Mouse (Mus musculus): ENCODE measurements around the gene Rnf215. TPM values are rescaled to one million over a fixed set of nuclear protein-coding genes. Genes with fewer than 3 reads are reported as not detected.

Rnf215 gene
- polyA plus RNA-seq, 2 experiments, result 4.3 to 5.1 TPM

GRCm38 (mm10) chr11:4186486-4187317 is 51.7 kb downstream of the Rnf215 start, which contains the start of gene Tbc1d10a:
Tbc1d10a (plus strand) TSS chr11:4186789.
- TF ChIP-seq CTCF (IDR thresholded peaks at IDR 0.05; ENCODE audit: low read depth) (no peak), EP300 (IDR thresholded peaks at IDR 0.05; ENCODE audit: low read depth) (no peak)
- Histone ChIP-seq H3K4me1 (replicated peaks; ENCODE audit: control insufficient read depth in 2 of 2, insufficient read depth in 2 of 2, low read length in 1 of 2) (peaks cover 3% of the 10 kb centered on the region in 2 experiments; a peak in 3 of 4 replicates), H3K4me2 (ENCODE audit: low read depth) (peak within 1 kb of the TSS; percentile 91), H3K9ac (replicated peaks) (peak within 1 kb of the TSS; percentile 78), H3K9me3 (ENCODE audit: control insufficient read depth, low read length) (no peaks in the 10 kb centered on the region), H3K36me3 (replicated peaks; ENCODE audit: control insufficient read depth, insufficient read depth, low read depth) (peaks cover 5% of the 10 kb centered on the region), H3K4me3 (ENCODE audit: insufficient read depth in 1 of 2, low read depth in 2 of 2, low read length in 2 of 2) (peak within 1 kb of the TSS; percentile 86 to 90), H3K27ac (no peak within 1 kb of the TSS), H3K27me3 (ENCODE audit: control insufficient read depth, insufficient read depth, low read length) (no peaks in the 10 kb centered on the region)
- under 1% methylated on average over 71 of the region's 71 CpGs for WGBS (ENCODE audit: insufficient replicate concordance)
- ATAC-seq (ENCODE audit: insufficient read depth), result peak; percentile 100
- peak; percentile 96 to 97 (median 97) for DNase-seq (ENCODE audit: low read depth in 3 of 3, low spot score in 3 of 3)

DNA sequence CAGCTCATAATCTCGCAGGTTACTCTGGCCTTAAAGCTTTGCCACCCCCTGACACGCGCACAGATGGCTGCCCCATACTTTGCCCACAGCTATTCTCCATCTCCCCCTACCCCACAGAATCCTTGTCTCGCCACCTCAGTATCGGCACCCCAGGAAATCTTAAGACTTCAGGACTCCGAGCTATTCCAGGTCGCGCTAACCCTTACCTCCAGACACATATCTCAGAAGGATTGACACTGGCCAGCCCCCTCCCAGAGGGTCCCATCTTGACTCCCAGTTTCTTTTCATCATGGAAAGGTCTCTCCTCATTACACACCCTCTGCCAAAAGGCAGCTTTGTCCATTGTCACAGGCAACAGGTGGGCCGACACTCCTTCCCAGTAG is 52.3 kb downstream of the Rnf215 start:
- Histone ChIP-seq H3K4me1 (replicated peaks; ENCODE audit: control insufficient read depth in 2 of 2, insufficient read depth in 2 of 2, low read length in 1 of 2) (peaks cover 3% of the 10 kb centered on the region in 2 experiments; a peak in 3 of 4 replicates), H3K4me2 (ENCODE audit: low read depth) (peak overlapping the region; percentile 91), H3K9me3 (ENCODE audit: control insufficient read depth, low read length) (no peaks in the 10 kb centered on the region), H3K27ac (no peak overlapping the region), H3K9ac (replicated peaks) (peak overlapping the region; percentile 78), H3K27me3 (ENCODE audit: control insufficient read depth, insufficient read depth, low read length) (no peaks in the 10 kb centered on the region), H3K36me3 (replicated peaks; ENCODE audit: control insufficient read depth, insufficient read depth, low read depth) (peaks cover 5% of the 10 kb centered on the region), H3K4me3 (ENCODE audit: insufficient read depth in 1 of 2, low read depth in 2 of 2, low read length in 2 of 2) (peak overlapping the region; percentile 67 to 86)
- WGBS (ENCODE audit: insufficient replicate concordance), result 20% methylated on average over 9 of the region's 9 CpGs
- DNase-seq (ENCODE audit: low read depth in 3 of 3, low spot score in 3 of 3) (peak in 1 of 3 experiments; percentile 10), ATAC-seq (ENCODE audit: insufficient read depth) (no peak)
- no peak for TF ChIP-seq EP300 (IDR thresholded peaks at IDR 0.05; ENCODE audit: low read depth)
- no peak for TF ChIP-seq CTCF (IDR thresholded peaks at IDR 0.05; ENCODE audit: low read depth)

DNA sequence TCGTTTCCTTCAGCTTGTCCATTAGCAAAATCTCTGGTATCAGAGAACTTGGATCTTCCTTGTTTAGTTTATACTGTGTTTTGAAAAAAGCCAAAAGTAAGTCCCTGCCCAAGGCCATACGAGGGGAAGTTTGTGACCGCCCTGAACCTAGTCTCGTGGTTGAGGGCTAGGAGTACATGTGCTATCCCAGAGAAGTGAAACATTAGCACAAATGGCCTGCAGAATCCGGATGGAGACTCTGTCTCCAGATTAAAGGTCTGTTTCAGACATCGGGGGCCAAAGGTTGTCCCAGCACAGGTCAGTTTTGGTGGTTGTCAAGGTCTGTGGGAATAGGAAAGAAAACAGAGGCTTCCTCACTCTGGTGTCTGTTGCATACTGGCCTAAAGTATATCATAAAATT is 54.2 kb downstream of the Rnf215 start:
- no peaks in the 10 kb centered on the region for H3K27me3 ChIP-seq (ENCODE audit: control insufficient read depth, insufficient read depth, low read length)
- TF ChIP-seq CTCF (IDR thresholded peaks at IDR 0.05; ENCODE audit: low read depth) (no peak), EP300 (IDR thresholded peaks at IDR 0.05; ENCODE audit: low read depth) (no peak)
- H3K9me3 ChIP-seq (ENCODE audit: control insufficient read depth, low read length), result no peaks in the 10 kb centered on the region
- H3K4me3 ChIP-seq (ENCODE audit: insufficient read depth in 1 of 2, low read depth in 2 of 2, low read length in 2 of 2), result no peak overlapping the region
- no peak overlapping the region for H3K4me2 ChIP-seq (ENCODE audit: low read depth)
- no peaks in the 10 kb centered on the region for H3K36me3 ChIP-seq (replicated peaks; ENCODE audit: control insufficient read depth, insufficient read depth, low read depth)
- DNase-seq (ENCODE audit: low read depth in 3 of 3, low spot score in 3 of 3) (no peak), ATAC-seq (ENCODE audit: insufficient read depth) (no peak)
- no peak overlapping the region for H3K27ac ChIP-seq
- WGBS (ENCODE audit: insufficient replicate concordance), result 61% methylated on average over 6 of the region's 6 CpGs
- H3K9ac ChIP-seq (replicated peaks), result no peak overlapping the region
- H3K4me1 ChIP-seq (replicated peaks; ENCODE audit: control insufficient read depth in 2 of 2, insufficient read depth in 2 of 2, low read length in 1 of 2), result peaks cover 3% of the 10 kb centered on the region in 2 experiments; a peak in 3 of 4 replicates

DNA sequence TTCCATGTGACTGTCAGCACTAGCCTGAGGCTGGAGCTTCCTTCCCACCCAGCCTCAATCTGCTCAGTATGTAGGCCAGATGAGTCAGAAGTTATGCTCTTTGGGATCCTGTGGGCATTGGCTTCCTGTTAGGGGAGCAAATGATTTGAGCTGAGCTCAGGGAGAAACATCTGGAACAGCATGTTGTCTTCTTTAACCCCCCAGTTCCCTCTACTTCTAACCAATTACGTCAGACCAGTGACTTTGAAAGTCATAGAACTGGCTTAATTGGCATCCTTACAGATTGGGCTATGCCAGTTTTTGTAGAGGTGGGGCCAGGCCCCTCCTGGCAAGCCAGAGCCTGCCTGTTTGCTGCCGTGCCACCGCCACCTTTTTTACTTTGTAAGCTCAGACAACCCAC is 55.7 kb downstream of the Rnf215 start:
- 76% methylated on average over 3 of the region's 3 CpGs for WGBS (ENCODE audit: insufficient replicate concordance)

More for the DNA sequence above, 55.7 kb downstream of the Rnf215 start:
- ATAC-seq (ENCODE audit: insufficient read depth) (no peak), DNase-seq (ENCODE audit: low read depth in 3 of 3, low spot score in 3 of 3) (no peak)
- Histone ChIP-seq H3K4me3 (ENCODE audit: insufficient read depth in 1 of 2, low read depth in 2 of 2, low read length in 2 of 2) (no peak overlapping the region), H3K4me2 (ENCODE audit: low read depth) (no peak overlapping the region), H3K9ac (replicated peaks) (no peak overlapping the region), H3K9me3 (ENCODE audit: control insufficient read depth, low read length) (no peaks in the 10 kb centered on the region), H3K27ac (no peak overlapping the region), H3K4me1 (replicated peaks; ENCODE audit: control insufficient read depth in 2 of 2, insufficient read depth in 2 of 2, low read length in 1 of 2) (peaks cover 3% of the 10 kb centered on the region in 2 experiments; a peak in 3 of 4 replicates), H3K27me3 (ENCODE audit: control insufficient read depth, insufficient read depth, low read length) (no peaks in the 10 kb centered on the region), H3K36me3 (replicated peaks; ENCODE audit: control insufficient read depth, insufficient read depth, low read depth) (no peaks in the 10 kb centered on the region)
- no peak for TF ChIP-seq CTCF (IDR thresholded peaks at IDR 0.05; ENCODE audit: low read depth)
- no peak for TF ChIP-seq EP300 (IDR thresholded peaks at IDR 0.05; ENCODE audit: low read depth)

Small RNA genes within 50 kb of the gene (microRNA-seq; reads per million reads assigned to microRNA genes)
- 5.1 reads per million, percentile 7 among the genes with 10 or more reads in this experiment for gene Mir3060

Other genes with a start within 250 kb of the Rnf215 start
- 0.02 and 0.06 TPM in 2 replicates for gene 4921536K21Rik, start 240.1 kb upstream of the Rnf215 start, polyA plus RNA-seq (2012; rRNA removed)
- not detected in 2 replicates for gene 4921536K21Rik, start 240.1 kb upstream of the Rnf215 start, polyA plus RNA-seq (2014; fragmentation: Nextera tagmentation; extraction: Ambion mirVana)
- gene Dusp18, start 240.0 kb upstream of the Rnf215 start, polyA plus RNA-seq (2012; rRNA removed), result 0.15 and 0.16 TPM in 2 replicates
- gene Dusp18, start 240.0 kb upstream of the Rnf215 start, polyA plus RNA-seq (2014; fragmentation: Nextera tagmentation; extraction: Ambion mirVana), result 0.20 and 0.27 TPM in 2 replicates
- 0.22 and 0.31 TPM in 2 replicates for gene Slc35e4, start 220.5 kb upstream of the Rnf215 start, polyA plus RNA-seq (2012; rRNA removed)
- gene Slc35e4, start 220.5 kb upstream of the Rnf215 start, polyA plus RNA-seq (2014; fragmentation: Nextera tagmentation; extraction: Ambion mirVana), result 0.33 and 0.37 TPM in 2 replicates
- 14.6 and 16.7 TPM in 2 replicates for gene Tcn2, start 203.0 kb upstream of the Rnf215 start, polyA plus RNA-seq (2012; rRNA removed)
- gene Tcn2, start 203.0 kb upstream of the Rnf215 start, polyA plus RNA-seq (2014; fragmentation: Nextera tagmentation; extraction: Ambion mirVana), result 16.3 and 17.5 TPM in 2 replicates
- 29.4 and 35.4 TPM in 2 replicates for gene Pes1, start 171.2 kb upstream of the Rnf215 start, polyA plus RNA-seq (2012; rRNA removed)
- 33.1 and 34.2 TPM in 2 replicates for gene Pes1, start 171.2 kb upstream of the Rnf215 start, polyA plus RNA-seq (2014; fragmentation: Nextera tagmentation; extraction: Ambion mirVana)
- gene 4930556J24Rik, start 158.4 kb upstream of the Rnf215 start, polyA plus RNA-seq (2012; rRNA removed), result not detected in 2 replicates
- not detected in 2 replicates for gene 4930556J24Rik, start 158.4 kb upstream of the Rnf215 start, polyA plus RNA-seq (2014; fragmentation: Nextera tagmentation; extraction: Ambion mirVana)
- gene Gal3st1, start 151.6 kb upstream of the Rnf215 start, polyA plus RNA-seq (2012; rRNA removed), result 0.87 and 1.5 TPM in 2 replicates
- 0.65 and 1.00 TPM in 2 replicates for gene Gal3st1, start 151.6 kb upstream of the Rnf215 start, polyA plus RNA-seq (2014; fragmentation: Nextera tagmentation; extraction: Ambion mirVana)
- gene Sec14l4, start 103.7 kb upstream of the Rnf215 start, polyA plus RNA-seq (2012; rRNA removed), result 0.93 and 1.1 TPM in 2 replicates
- 1.6 and 2.1 TPM in 2 replicates for gene Sec14l4, start 103.7 kb upstream of the Rnf215 start, polyA plus RNA-seq (2014; fragmentation: Nextera tagmentation; extraction: Ambion mirVana)
- not detected in 2 replicates for gene Sec14l3, start 70.4 kb upstream of the Rnf215 start, polyA plus RNA-seq (2012; rRNA removed)
- not detected in 2 replicates for gene Sec14l3, start 70.4 kb upstream of the Rnf215 start, polyA plus RNA-seq (2014; fragmentation: Nextera tagmentation; extraction: Ambion mirVana)
- gene Mtfp1, start 39.8 kb upstream of the Rnf215 start, polyA plus RNA-seq (2012; rRNA removed), result 13.3 and 16.7 TPM in 2 replicates
- 20.6 and 22.5 TPM in 2 replicates for gene Mtfp1, start 39.8 kb upstream of the Rnf215 start, polyA plus RNA-seq (2014; fragmentation: Nextera tagmentation; extraction: Ambion mirVana)
- 6.9 and 9.5 TPM in 2 replicates for gene Sec14l2, start 11.8 kb upstream of the Rnf215 start, polyA plus RNA-seq (2012; rRNA removed)
- 4.5 and 6.0 TPM in 2 replicates for gene Sec14l2, start 11.8 kb upstream of the Rnf215 start, polyA plus RNA-seq (2014; fragmentation: Nextera tagmentation; extraction: Ambion mirVana)
- 0.88 and 0.97 TPM in 2 replicates for gene Ccdc157, start 25.1 kb downstream of the Rnf215 start, polyA plus RNA-seq (2012; rRNA removed)
- gene Ccdc157, start 25.1 kb downstream of the Rnf215 start, polyA plus RNA-seq (2014; fragmentation: Nextera tagmentation; extraction: Ambion mirVana), result 0.32 and 0.47 TPM in 2 replicates
- gene Sf3a1, start 25.1 kb downstream of the Rnf215 start, polyA plus RNA-seq (2012; rRNA removed), result 16.4 and 18.6 TPM in 2 replicates
- 23.5 and 24.2 TPM in 2 replicates for gene Sf3a1, start 25.1 kb downstream of the Rnf215 start, polyA plus RNA-seq (2014; fragmentation: Nextera tagmentation; extraction: Ambion mirVana)
- gene Tbc1d10a, start 51.6 kb downstream of the Rnf215 start, polyA plus RNA-seq (2012; rRNA removed), result 5.3 and 6.2 TPM in 2 replicates
- gene Tbc1d10a, start 51.6 kb downstream of the Rnf215 start, polyA plus RNA-seq (2014; fragmentation: Nextera tagmentation; extraction: Ambion mirVana), result 2.6 and 3.4 TPM in 2 replicates
- gene Castor1, start 83.0 kb downstream of the Rnf215 start, polyA plus RNA-seq (2012; rRNA removed), result 1.0 and 1.1 TPM in 2 replicates
- gene Castor1, start 83.0 kb downstream of the Rnf215 start, polyA plus RNA-seq (2014; fragmentation: Nextera tagmentation; extraction: Ambion mirVana), result 1.4 and 1.5 TPM in 2 replicates
- 0.85 and 0.88 TPM in 2 replicates for gene Osm, start 101.2 kb downstream of the Rnf215 start, polyA plus RNA-seq (2012; rRNA removed)
- gene Osm, start 101.2 kb downstream of the Rnf215 start, polyA plus RNA-seq (2014; fragmentation: Nextera tagmentation; extraction: Ambion mirVana), result 0.34 and 0.41 TPM in 2 replicates
- gene Lif, start 122.4 kb downstream of the Rnf215 start, polyA plus RNA-seq (2012; rRNA removed), result 0.02 TPM in 1 of 2 replicates, not detected in the other
- not detected in 2 replicates for gene Lif, start 122.4 kb downstream of the Rnf215 start, polyA plus RNA-seq (2014; fragmentation: Nextera tagmentation; extraction: Ambion mirVana)